Mouse (Mus musculus) naive thymus-derived CD4-positive, alpha-beta T cell, adult 2 months (primary cell): ENCODE data around the gene Slc4a5.
A peak's percentile ranks its signal among the peaks of the same experiment; 100 is the strongest.

ENCODE experiments used
- DNase-seq: peaks from one replicate; pipeline ENCODE4 v3.0.0-alpha.2; 2011; ENCODE audit warnings: low read depth

Slc4a5 gene

DNA sequence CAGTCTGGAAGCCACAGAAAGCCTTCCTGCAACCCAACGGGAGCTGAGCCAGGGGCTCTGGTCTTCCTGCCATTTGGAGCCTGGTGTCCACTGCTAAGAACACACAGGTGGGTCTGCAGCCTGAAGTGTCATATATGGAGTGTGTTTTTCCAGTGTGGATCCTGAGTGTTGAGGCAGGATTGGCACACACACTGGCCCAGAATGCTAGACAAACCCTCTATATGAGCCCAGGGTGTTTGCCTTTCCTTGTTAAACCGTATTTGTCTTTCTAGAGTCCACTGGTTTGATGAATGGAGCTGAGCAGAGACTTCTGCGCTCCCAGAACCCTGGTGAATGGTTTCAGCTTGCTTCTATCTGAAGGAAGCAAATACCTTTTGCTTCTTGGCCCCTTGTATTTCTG is at the start of gene Slc4a5:
TSS of gene Slc4a5 (plus strand) at position 15 of the 400 bp plus-strand sequence.
- DNase-seq, result no peak

- DNase-seq, result no peak
Measured at GRCm38 (mm10) chr6:83169872-83170271, 49.8 kb upstream of the Slc4a5 start.

DNA sequence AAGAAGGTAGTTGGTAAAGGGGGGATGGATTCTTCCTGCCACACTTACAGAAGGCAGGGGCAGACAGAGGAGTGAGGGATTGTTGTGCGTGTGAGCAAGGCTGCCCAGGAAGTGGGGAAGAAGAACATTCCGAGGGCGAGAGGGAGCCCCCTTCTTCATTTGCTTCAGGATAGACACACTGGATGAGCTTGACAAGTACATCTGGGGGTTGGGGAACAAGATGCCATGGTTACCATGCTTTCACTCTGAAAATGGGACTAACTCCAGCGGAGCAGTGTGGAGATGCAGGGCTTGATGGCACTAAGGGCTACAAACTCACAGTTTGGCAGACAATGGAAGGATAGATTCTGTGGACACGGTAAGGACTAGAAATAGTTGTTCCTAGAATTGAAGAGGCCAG is 48.6 kb upstream of the Slc4a5 start:
- no peak for DNase-seq

- DNase-seq, result no peak
Measured at GRCm38 (mm10) chr6:83172240-83172920, 47.2 kb upstream of the Slc4a5 start.

DNA sequence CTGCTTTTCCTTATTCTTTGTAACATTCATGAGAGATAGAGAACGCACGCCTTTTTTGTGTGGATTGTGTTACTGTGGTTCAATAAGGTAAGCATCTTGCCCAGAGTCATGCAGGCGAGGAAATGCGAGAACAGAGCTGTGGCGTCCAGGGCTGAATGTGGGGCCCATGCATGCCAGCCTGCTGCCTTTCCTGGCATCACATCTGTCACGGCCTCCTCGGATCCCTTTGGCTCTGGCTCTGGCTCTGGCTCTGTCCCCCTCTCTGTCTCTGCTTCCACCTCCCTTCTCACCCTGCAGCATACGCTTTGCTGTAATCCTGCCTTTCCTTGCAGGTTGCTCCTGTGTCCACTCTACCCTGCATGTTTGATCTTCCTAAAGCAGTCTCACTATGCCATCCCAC is 43.6 kb upstream of the Slc4a5 start:
- no peak for DNase-seq

- no peak for DNase-seq
Measured at GRCm38 (mm10) chr6:83179390-83180117, 40.1 kb upstream of the Slc4a5 start.

- DNase-seq, result no peak
Measured at GRCm38 (mm10) chr6:83180605-83181004, 39.0 kb upstream of the Slc4a5 start.

DNA sequence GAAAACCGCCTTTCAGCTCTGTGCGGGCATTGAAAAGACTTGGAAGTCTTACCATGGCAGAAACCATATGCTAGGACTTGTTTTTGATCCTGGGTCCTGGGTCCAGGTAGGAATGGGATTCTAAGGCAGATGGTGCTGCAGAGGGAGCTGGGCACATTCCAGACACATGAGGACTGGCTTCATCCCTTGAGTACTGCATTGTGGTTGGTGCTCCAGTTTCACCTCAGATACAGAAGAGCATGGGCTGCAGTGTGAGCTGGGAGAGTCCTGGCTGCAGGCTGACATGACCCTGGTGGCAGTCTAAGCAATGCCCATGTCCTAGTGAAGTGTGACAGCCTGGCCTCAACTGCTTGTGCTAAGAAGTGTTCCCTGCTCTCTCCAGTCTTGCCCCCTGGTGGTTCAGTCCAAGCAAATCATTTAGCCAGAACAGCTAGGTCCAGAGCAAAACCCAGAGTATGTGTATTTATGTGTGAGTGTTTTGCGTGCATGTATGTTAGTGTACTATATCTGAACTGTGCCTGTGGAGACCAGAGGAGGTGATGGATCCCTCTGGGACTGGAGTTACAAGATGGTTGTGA is 34.7 kb upstream of the Slc4a5 start:
- peak; percentile 24 for DNase-seq

GRCm38 (mm10) chr6:83185895-83186861 is 33.5 kb upstream of the Slc4a5 start:
- peak; percentile 58 for DNase-seq

DNA sequence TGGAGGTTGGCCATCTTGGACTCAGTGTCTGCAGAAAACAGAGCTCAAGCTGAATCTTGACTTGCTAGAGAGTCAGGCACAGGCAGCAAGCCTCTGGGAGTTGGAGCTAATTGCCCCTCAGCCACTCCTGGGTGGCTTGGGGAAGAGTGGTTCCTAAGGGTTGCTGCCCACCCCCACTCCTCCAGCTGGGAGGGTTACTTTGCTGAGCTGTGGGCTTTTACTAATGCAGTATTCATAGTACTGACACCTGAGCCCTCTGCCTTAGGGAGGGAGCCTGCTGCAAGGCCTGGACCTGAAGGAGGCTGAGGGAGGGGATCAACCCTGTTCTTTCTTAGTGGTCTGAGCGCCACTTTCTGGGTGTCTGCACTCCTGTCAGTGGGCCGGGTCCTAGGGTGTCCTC is 32.7 kb upstream of the Slc4a5 start:
- no peak for DNase-seq

GRCm38 (mm10) chr6:83193571-83193970 is 26.1 kb upstream of the Slc4a5 start:
- DNase-seq, result no peak

GRCm38 (mm10) chr6:83197345-83198004 is 22.2 kb upstream of the Slc4a5 start:
- DNase-seq, result no peak

DNA sequence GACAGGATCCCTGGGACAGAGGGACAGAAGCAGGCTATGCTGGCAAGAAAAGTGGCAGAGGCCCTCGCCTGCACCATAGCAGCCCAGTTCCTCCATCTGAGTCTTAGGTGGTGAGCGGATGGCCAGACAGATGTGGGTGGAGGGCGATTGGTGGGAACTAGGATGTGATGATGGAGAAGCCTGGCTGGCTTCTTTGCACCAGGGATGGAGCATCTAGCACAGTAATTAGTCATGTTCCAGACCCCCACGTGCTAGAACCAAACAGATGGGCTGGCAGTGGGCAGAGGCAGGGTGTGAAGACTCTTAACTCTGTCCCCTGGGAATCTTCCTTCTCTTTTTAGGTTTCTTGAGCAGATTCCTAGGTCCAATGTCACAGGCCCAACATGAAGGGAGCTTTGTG is 16.3 kb upstream of the Slc4a5 start:
- DNase-seq, result no peak

DNA sequence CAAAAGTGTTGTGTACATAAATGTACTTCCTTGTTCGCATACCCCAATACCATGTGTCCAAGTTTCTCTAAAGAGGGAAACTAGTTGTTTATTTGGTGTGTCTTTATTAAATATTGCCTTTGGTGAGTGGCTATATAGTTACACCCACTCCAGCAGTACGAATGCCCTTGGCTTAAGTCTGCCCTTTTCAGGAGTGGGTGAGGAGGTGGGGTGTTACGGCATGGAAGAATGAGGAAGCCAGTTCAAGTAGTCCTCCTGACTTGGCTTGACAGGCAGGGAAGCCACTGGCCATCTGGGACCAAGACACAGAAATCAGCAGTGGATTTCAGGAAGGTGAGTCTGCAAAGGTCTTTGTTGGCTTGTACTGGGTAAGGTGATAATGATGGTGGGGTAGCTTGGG is 13.8 kb upstream of the Slc4a5 start:
- DNase-seq, result no peak

GRCm38 (mm10) chr6:83206321-83206720 is 13.3 kb upstream of the Slc4a5 start:
- no peak for DNase-seq

- no peak for DNase-seq
Measured at GRCm38 (mm10) chr6:83207361-83208049, 12.1 kb upstream of the Slc4a5 start.

- no peak for DNase-seq
Measured at GRCm38 (mm10) chr6:83208050-83208400, 11.6 kb upstream of the Slc4a5 start.

- DNase-seq, result no peak
Measured at GRCm38 (mm10) chr6:83210495-83210894, 9.1 kb upstream of the Slc4a5 start.

GRCm38 (mm10) chr6:83211526-83211925 is 8.1 kb upstream of the Slc4a5 start:
- no peak for DNase-seq

- peak; percentile 67 for DNase-seq
Measured at GRCm38 (mm10) chr6:83215002-83215666, 4.5 kb upstream of the Slc4a5 start.

DNA sequence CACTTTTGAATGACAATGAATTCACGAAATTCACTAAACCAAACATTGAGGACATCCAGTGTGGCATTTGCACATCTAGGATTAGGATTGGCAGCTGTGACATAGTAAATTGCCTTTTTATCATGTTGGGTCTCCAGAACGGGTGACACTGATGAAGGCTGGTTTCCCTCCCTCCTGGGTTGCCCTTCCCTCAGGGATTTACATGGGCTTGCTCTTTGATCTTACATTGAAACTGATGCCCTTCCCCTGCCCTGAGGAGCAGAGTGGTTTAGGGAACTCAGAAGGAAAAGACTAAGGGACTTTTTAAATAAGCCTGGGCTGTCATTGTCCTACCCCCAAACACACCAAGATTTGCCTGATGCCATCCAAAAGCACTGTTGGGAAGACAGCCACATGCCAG is 11.9 kb downstream of the Slc4a5 start:
- no peak for DNase-seq
